Mouse (Mus musculus): ENCODE data around the gene Spats1. TPM values are rescaled to one million over a fixed set of nuclear protein-coding genes. Genes with fewer than 3 reads are reported as not detected.
"Not testable (repeated sequence)": the region's sequence is repeated elsewhere in the genome, so short reads cannot be mapped to it uniquely, and the experiment has no call there.

Gene Spats1
- total and polyA plus RNA-seq, 3 experiments, result 2.5 to 2.7 (median 2.5) TPM

DNA sequence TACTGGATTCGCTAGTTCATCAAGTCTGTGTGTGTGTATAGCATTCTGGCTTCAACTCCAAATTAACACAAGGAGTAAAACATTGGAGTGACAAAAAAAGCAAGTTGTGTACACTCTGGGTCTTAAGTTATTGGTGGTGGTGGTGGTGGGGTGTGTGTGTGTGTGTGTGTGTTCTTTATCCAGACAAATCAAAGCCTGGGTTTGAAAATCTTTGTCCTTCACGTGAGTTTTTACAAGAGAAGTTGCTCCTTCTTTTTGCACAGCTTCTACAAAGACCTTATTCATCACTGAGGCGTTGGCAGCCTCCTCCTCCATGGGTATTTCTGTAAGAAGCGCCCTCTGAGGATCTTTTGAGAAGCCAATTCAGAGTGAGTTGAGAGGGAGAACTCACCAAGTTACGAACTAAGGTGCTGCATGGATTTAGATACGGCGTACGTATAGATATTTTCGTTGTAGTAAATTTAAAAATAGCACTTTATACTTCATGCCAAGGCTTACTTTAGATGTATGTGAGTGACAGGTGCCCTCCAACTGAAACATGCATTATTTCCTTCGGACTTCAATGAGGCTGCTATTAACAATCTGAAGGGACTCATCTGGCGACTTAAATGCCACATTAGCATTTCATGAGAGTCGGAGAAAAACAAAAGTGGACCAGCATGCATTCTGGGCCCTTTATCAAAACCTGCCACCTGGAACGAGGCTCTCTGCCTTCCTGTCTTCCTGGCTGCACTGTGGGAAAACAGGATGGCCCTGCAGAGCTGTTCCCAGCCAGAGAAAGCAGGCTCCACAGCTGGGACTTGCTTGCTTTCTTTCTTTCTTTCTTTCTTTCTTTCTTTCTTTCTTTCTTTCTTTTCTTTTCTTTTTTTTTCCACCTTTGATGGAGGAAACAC lies 18.7 kb downstream of the Spats1 start:
- TF ChIP-seq RAD21 (IDR thresholded peaks at IDR 0.05; ENCODE audit: low read depth, low read length) (no peak), GABPA (IDR thresholded peaks at IDR 0.05; ENCODE audit: insufficient replicate concordance, low read depth, low read length) (no peak), MYC (IDR thresholded peaks at IDR 0.05; ENCODE audit: low read depth, low read length) (no peak), IRF4 (IDR thresholded peaks at IDR 0.05; ENCODE audit: low read depth, low read length) (no peak), USF1 (IDR thresholded peaks at IDR 0.05; ENCODE audit: low read depth, low read length) (no peak), RCOR1 (conservative IDR thresholded peaks at IDR 0.05; ENCODE audit: low read depth, low read length) (no peak), HCFC1 (IDR thresholded peaks at IDR 0.05; ENCODE audit: low read depth, low read length) (no peak), CHD1 (IDR thresholded peaks at IDR 0.05; ENCODE audit: low read depth, low read length) (no peak), JUND (conservative IDR thresholded peaks at IDR 0.05; ENCODE audit: low read depth, low read length) (no peak), MAFK (IDR thresholded peaks at IDR 0.05; ENCODE audit: insufficient replicate concordance, low read length) (no peak), SMC3 (IDR thresholded peaks at IDR 0.05; ENCODE audit: low read depth, low read length) (no peak), PAX5 (IDR thresholded peaks at IDR 0.05; ENCODE audit: low read length) (no peak), ELF1 (IDR thresholded peaks at IDR 0.05; ENCODE audit: low read depth, low read length) (no peak), SIN3A (IDR thresholded peaks at IDR 0.05; ENCODE audit: low read length) (no peak), USF2 (conservative IDR thresholded peaks at IDR 0.05; ENCODE audit: low read depth, low read length) (no peak), MAX (IDR thresholded peaks at IDR 0.05; ENCODE audit: low read length) (no peak), CTCF (conservative IDR thresholded peaks at IDR 0.05 in 1 of 2, IDR thresholded peaks at IDR 0.05 in 1 of 2; ENCODE audit: low read depth in 2 of 2, low read length in 2 of 2) (no peak), POLR2AphosphoS2 (IDR thresholded peaks at IDR 0.05; ENCODE audit: low read depth, low read length) (no peak), JUN (IDR thresholded peaks at IDR 0.05; ENCODE audit: insufficient read depth, low read depth, low read length) (no peak), ETS1 (conservative IDR thresholded peaks at IDR 0.05; ENCODE audit: low read depth, low read length) (no peak)
- Histone ChIP-seq H3K36me3 (replicated peaks in 1 of 2; ENCODE audit: control insufficient read depth in 1 of 2, insufficient read depth in 1 of 2, low read length in 1 of 2) (peaks cover 0 to 7% of the 10 kb centered on the region in 2 experiments), H3K4me1 (ENCODE audit: control insufficient read depth in 1 of 2, insufficient read depth in 2 of 2) (no peaks in the 10 kb centered on the region), H3K4me2 (ENCODE audit: insufficient read depth, low read depth, poor library complexity, severe bottlenecking) (no peak overlapping the region), H3K79me2 (replicated peaks; ENCODE audit: control insufficient read depth, extremely low read depth, insufficient read depth, poor library complexity, severe bottlenecking) (no peaks in the 10 kb centered on the region), H3K9me3 (replicated peaks; ENCODE audit: low read length) (no peaks in the 10 kb centered on the region), H3K9ac (ENCODE audit: insufficient read depth, low read depth) (no peak overlapping the region), H3K27ac (ENCODE audit: insufficient read depth, low read depth) (no peak overlapping the region), H3K4me3 (replicated peaks in 1 of 3; ENCODE audit: low read depth in 2 of 3, low read length in 2 of 3, poor library complexity in 1 of 3) (no peak overlapping the region), H3K27me3 (replicated peaks) (no peaks in the 10 kb centered on the region)
- dilution Hi-C loops (cut with MboI; ENCODE audit: extremely low pct_ligation_motif_present, extremely low pct_unique_long_range_greater_than_20kb, low sequenced_read_pairs) (no loop called here), in situ Hi-C loops (cut with MboI; ENCODE audit: low pct_ligation_motif_present, low pct_unique_long_range_greater_than_20kb, low sequenced_read_pairs) (no loop called here)
- no peak for DNase-seq (ENCODE audit: extremely low read depth)

- dilution Hi-C loops (cut with MboI; ENCODE audit: extremely low pct_ligation_motif_present, extremely low pct_unique_long_range_greater_than_20kb, low sequenced_read_pairs); H3K4me3 ChIP-seq (replicated peaks in 1 of 3; ENCODE audit: low read depth in 2 of 3, low read length in 2 of 3, poor library complexity in 1 of 3); H3K36me3 ChIP-seq (replicated peaks in 1 of 2; ENCODE audit: control insufficient read depth in 1 of 2, insufficient read depth in 1 of 2, low read length in 1 of 2); H3K9ac ChIP-seq (ENCODE audit: insufficient read depth, low read depth); H3K4me2 ChIP-seq (ENCODE audit: insufficient read depth, low read depth, poor library complexity, severe bottlenecking); DNase-seq (ENCODE audit: extremely low read depth); H3K4me1 ChIP-seq (ENCODE audit: control insufficient read depth in 1 of 2, insufficient read depth in 2 of 2); H3K79me2 ChIP-seq (replicated peaks; ENCODE audit: control insufficient read depth, extremely low read depth, insufficient read depth, poor library complexity, severe bottlenecking); H3K27me3 ChIP-seq (replicated peaks); H3K9me3 ChIP-seq (replicated peaks; ENCODE audit: low read length); in situ Hi-C loops (cut with MboI; ENCODE audit: low pct_ligation_motif_present, low pct_unique_long_range_greater_than_20kb, low sequenced_read_pairs); H3K27ac ChIP-seq (ENCODE audit: insufficient read depth, low read depth): not testable (repeated sequence)
These were observed 19.4 kb downstream of the Spats1 start for GRCm38 (mm10) chr17:45455783-45456182.

All from CH12.LX (cell line).